Mouse (Mus musculus): Measurements from ENCODE around the gene Brca1.

DNA sequence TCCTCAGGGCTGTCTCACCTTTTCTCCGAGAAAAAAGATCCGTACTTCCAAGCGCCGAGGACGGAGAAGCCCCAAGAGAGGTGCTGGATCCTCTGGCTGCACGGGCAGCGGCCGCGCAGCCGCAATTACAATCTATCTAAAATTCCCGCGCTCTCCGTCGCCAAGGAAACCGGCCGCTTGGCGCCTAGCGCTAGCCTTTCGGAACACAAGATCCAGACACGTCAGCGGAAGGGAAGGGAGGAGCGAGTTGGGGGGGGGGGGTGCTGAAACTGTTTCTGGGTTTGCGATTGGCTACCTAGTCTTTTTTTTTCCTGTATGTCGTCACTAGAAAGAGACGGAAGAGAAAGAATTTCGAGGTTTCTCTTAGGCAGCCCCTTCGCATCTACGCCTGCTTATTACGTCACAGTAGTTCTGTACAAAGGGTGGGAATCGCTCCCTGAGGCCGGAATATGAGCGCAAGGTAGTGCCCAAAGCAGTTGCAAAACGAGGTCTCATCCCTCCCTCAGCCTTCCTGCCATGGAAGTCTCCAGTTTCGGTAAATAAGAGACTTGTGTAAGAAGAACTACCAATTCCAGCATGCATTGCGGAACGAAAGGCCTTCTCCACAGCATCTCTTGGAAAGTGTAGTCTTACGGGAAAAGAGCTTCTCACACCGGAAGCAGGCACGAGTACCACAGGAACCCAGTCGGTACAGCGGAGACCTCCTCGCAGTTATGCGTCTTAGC, at the start of gene Brca1, which contains the start of gene Nbr1:
- no peak for TF ChIP-seq CEBPB (IDR thresholded peaks at IDR 0.05; ENCODE audit: insufficient read depth, poor library complexity, severe bottlenecking)
- TF ChIP-seq E2F4 (IDR thresholded peaks at IDR 0.05; ENCODE audit: insufficient read depth): peak; percentile 100
- TF ChIP-seq POLR2A (IDR thresholded peaks at IDR 0.05; ENCODE audit: insufficient read length, low read depth): no peak
- no peak for TF ChIP-seq POLR2AphosphoS2 (IDR thresholded peaks at IDR 0.05; ENCODE audit: insufficient read length, low read depth)
- TF ChIP-seq MYOD1 (IDR thresholded peaks at IDR 0.05; ENCODE audit: control insufficient read depth in 1 of 3, insufficient read length in 2 of 3, low read depth in 2 of 3): no peak

Data from myocyte (in vitro differentiated cells).